Mouse (Mus musculus): Measurements from ENCODE around the gene Gm21905. TPM values are rescaled to one million over a fixed set of nuclear protein-coding genes. Genes with fewer than 3 reads are reported as not detected.
A peak's percentile ranks its signal among the peaks of the same experiment; 100 is the strongest.

The Gm21905 gene
- total RNA-seq (2014; rRNA removed) (not detected in 2 replicates), polyA plus RNA-seq (2015; fragmentation: Nextera tagmentation; extraction: Ambion mirVana) (not detected in 2 replicates)

GRCm38 (mm10) chr5:67946321-67946720 lies at the start of gene Gm21905:
Gm21905 (minus strand) TSS chr5:67946421.
- TF ChIP-seq CTCF (IDR thresholded peaks at IDR 0.05) = no peak

GRCm38 (mm10) chr5:67990426-67990825 lies 44.2 kb upstream of the Gm21905 start:
- TF ChIP-seq CTCF (IDR thresholded peaks at IDR 0.05) = no peak
- no peak for ATAC-seq (ENCODE audit: low FRiP score)

More at GRCm38 (mm10) chr5:67946321-67946720, at the start of gene Gm21905:
- Histone ChIP-seq H3K9ac (replicated peaks; ENCODE audit: low read length, poor library complexity, severe bottlenecking) (no peak within 1 kb of the TSS), H3K9me3 (ENCODE audit: low read length) (no peaks in the 10 kb centered on the region), H3K27me3 (ENCODE audit: insufficient read depth, low read length) (no peaks in the 10 kb centered on the region), H3K4me3 (ENCODE audit: low read depth, low read length) (no peak within 1 kb of the TSS), H3K27ac (ENCODE audit: low read depth, low read length) (no peak within 1 kb of the TSS), H3K4me2 (ENCODE audit: low read depth, low read length, poor library complexity, severe bottlenecking) (no peak within 1 kb of the TSS), H3K36me3 (ENCODE audit: insufficient read depth, low read length) (no peaks in the 10 kb centered on the region), H3K4me1 (ENCODE audit: insufficient read depth, low read length) (peaks cover 2% of the 10 kb centered on the region; the same call in 1 of the 2 replicates)
- no peak for ATAC-seq (ENCODE audit: low FRiP score)
- WGBS = 76% methylated on average over 5 of the region's 5 CpGs
- DNase-seq (ENCODE audit: low spot score) = no peak

GRCm38 (mm10) chr5:67981946-67982526 lies 35.8 kb upstream of the Gm21905 start:
- Histone ChIP-seq H3K4me3 (ENCODE audit: low read depth, low read length) (no peak overlapping the region), H3K36me3 (ENCODE audit: insufficient read depth, low read length) (no peaks in the 10 kb centered on the region), H3K9ac (replicated peaks; ENCODE audit: low read length, poor library complexity, severe bottlenecking) (no peak overlapping the region), H3K9me3 (ENCODE audit: low read length) (no peaks in the 10 kb centered on the region), H3K27ac (ENCODE audit: low read depth, low read length) (no peak overlapping the region), H3K4me2 (ENCODE audit: low read depth, low read length, poor library complexity, severe bottlenecking) (no peak overlapping the region), H3K4me1 (ENCODE audit: insufficient read depth, low read length) (no peaks in the 10 kb centered on the region), H3K27me3 (ENCODE audit: insufficient read depth, low read length) (no peaks in the 10 kb centered on the region)
- DNase-seq (ENCODE audit: low spot score) (no peak), ATAC-seq (ENCODE audit: low FRiP score) (no peak)
- no peak for TF ChIP-seq CTCF (IDR thresholded peaks at IDR 0.05)
- 50% methylated on average over 3 of the region's 3 CpGs for WGBS

More at GRCm38 (mm10) chr5:67990426-67990825, 44.2 kb upstream of the Gm21905 start:
- H3K27me3 ChIP-seq (ENCODE audit: insufficient read depth, low read length) = no peaks in the 10 kb centered on the region
- no peaks in the 10 kb centered on the region for H3K36me3 ChIP-seq (ENCODE audit: insufficient read depth, low read length)
- no peak overlapping the region for H3K27ac ChIP-seq (ENCODE audit: low read depth, low read length)
- H3K9me3 ChIP-seq (ENCODE audit: low read length) = no peaks in the 10 kb centered on the region
- H3K9ac ChIP-seq (replicated peaks; ENCODE audit: low read length, poor library complexity, severe bottlenecking) = no peak overlapping the region
- no peak for DNase-seq (ENCODE audit: low spot score)
- no peak overlapping the region for H3K4me3 ChIP-seq (ENCODE audit: low read depth, low read length)
- H3K4me2 ChIP-seq (ENCODE audit: low read depth, low read length, poor library complexity, severe bottlenecking) = no peak overlapping the region
- no peaks in the 10 kb centered on the region for H3K4me1 ChIP-seq (ENCODE audit: insufficient read depth, low read length)

DNA sequence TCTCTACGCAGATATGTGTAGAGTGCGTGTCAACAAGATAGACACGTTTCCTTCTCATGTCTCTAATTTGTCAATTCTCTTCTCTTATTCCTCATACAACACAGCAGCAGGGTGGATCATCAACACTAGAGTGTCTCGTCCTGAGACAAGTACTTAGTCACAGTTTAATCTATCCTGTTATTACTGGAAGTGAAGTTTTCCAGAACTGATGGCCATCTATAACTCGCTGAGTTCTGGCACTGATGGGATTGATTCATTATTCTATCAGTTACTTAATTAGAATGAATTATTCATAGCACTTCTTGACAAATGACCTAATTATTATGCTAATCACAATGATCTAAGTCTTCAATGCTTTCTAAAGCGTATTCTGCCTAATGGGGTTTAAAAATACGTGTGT lies 23.3 kb upstream of the Gm21905 start:
- no peak overlapping the region for H3K4me3 ChIP-seq (ENCODE audit: low read depth, low read length)
- no peaks in the 10 kb centered on the region for H3K27me3 ChIP-seq (ENCODE audit: insufficient read depth, low read length)
- no peak overlapping the region for H3K4me2 ChIP-seq (ENCODE audit: low read depth, low read length, poor library complexity, severe bottlenecking)
- no peak for TF ChIP-seq CTCF (IDR thresholded peaks at IDR 0.05)
- DNase-seq (ENCODE audit: low spot score) (peak; percentile 32), ATAC-seq (ENCODE audit: low FRiP score) (no peak)
- no peak overlapping the region for H3K27ac ChIP-seq (ENCODE audit: low read depth, low read length)
- H3K9me3 ChIP-seq (ENCODE audit: low read length) = no peaks in the 10 kb centered on the region
- no peaks in the 10 kb centered on the region for H3K36me3 ChIP-seq (ENCODE audit: insufficient read depth, low read length)
- no peaks in the 10 kb centered on the region for H3K4me1 ChIP-seq (ENCODE audit: insufficient read depth, low read length)
- H3K9ac ChIP-seq (replicated peaks; ENCODE audit: low read length, poor library complexity, severe bottlenecking) = no peak overlapping the region
- 44% methylated on average over 7 of the region's 7 CpGs for WGBS

GRCm38 (mm10) chr5:67961708-67962629 lies 15.7 kb upstream of the Gm21905 start:
- Histone ChIP-seq H3K9ac (replicated peaks; ENCODE audit: low read length, poor library complexity, severe bottlenecking) (no peak overlapping the region), H3K27me3 (ENCODE audit: insufficient read depth, low read length) (no peaks in the 10 kb centered on the region), H3K9me3 (ENCODE audit: low read length) (no peaks in the 10 kb centered on the region), H3K4me2 (ENCODE audit: low read depth, low read length, poor library complexity, severe bottlenecking) (no peak overlapping the region), H3K27ac (ENCODE audit: low read depth, low read length) (no peak overlapping the region), H3K4me3 (ENCODE audit: low read depth, low read length) (no peak overlapping the region), H3K36me3 (ENCODE audit: insufficient read depth, low read length) (no peaks in the 10 kb centered on the region), H3K4me1 (ENCODE audit: insufficient read depth, low read length) (no peaks in the 10 kb centered on the region)
- DNase-seq (ENCODE audit: low spot score) (no peak), ATAC-seq (ENCODE audit: low FRiP score) (no peak)
- 82% methylated on average over 7 of the region's 7 CpGs for WGBS
- TF ChIP-seq CTCF (IDR thresholded peaks at IDR 0.05) = no peak

- Histone ChIP-seq H3K27ac (ENCODE audit: low read depth, low read length) (no peak overlapping the region), H3K36me3 (ENCODE audit: insufficient read depth, low read length) (no peaks in the 10 kb centered on the region)
- ATAC-seq (ENCODE audit: low FRiP score) = no peak
These were observed 9.3 kb upstream of the Gm21905 start for GRCm38 (mm10) chr5:67955486-67955885.

More at GRCm38 (mm10) chr5:67955486-67955885, 9.3 kb upstream of the Gm21905 start:
- no peaks in the 10 kb centered on the region for H3K9me3 ChIP-seq (ENCODE audit: low read length)
- DNase-seq (ENCODE audit: low spot score) = no peak
- H3K4me3 ChIP-seq (ENCODE audit: low read depth, low read length) = no peak overlapping the region
- no peaks in the 10 kb centered on the region for H3K4me1 ChIP-seq (ENCODE audit: insufficient read depth, low read length)
- no peaks in the 10 kb centered on the region for H3K27me3 ChIP-seq (ENCODE audit: insufficient read depth, low read length)
- no peak for TF ChIP-seq CTCF (IDR thresholded peaks at IDR 0.05)
- no peak overlapping the region for H3K9ac ChIP-seq (replicated peaks; ENCODE audit: low read length, poor library complexity, severe bottlenecking)
- WGBS = 48% methylated on average over 7 of the region's 7 CpGs
- no peak overlapping the region for H3K4me2 ChIP-seq (ENCODE audit: low read depth, low read length, poor library complexity, severe bottlenecking)
